Mouse (Mus musculus): ENCODE measurements at regions not wholly inside any gene's neighbourhood (a gene's known extent, or its start where the extent isn't known, plus 50 kb on each side); places are given as distances from the start of the nearest gene placed in this dataset.

DNA sequence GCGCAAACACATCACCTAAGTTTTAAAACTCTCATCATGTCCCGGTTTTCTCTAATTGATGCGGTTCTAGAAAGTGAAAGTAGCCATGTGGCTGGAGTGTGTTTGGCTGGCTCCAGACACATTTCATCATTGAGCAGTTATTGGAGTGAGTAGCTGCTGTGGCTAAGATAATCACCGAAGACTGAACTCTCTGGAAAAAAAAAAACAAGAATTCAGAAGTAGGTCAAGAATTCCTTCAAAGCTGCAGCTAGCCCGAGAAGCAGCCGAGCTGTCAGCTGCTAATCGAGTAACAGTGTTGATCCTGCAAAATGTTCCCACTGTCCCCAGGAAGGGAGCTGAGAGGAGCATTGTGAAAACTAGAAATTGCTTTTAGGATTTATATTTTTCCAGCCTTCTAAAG lies 509.0 kb upstream of the Map3k7 start:
- TF ChIP-seq CTCF (IDR thresholded peaks at IDR 0.05; ENCODE audit: low read depth, low read length) (no peak), POLR2A (IDR thresholded peaks at IDR 0.05; ENCODE audit: extremely low read depth, insufficient read depth, low read length) (no peak)
